Mouse (Mus musculus) testis, adult 2 months (tissue): ENCODE results near the gene Mettl16.

Source experiments
- CTCF ChIP-seq: fragments of 200-500 bp; IDR thresholded peaks from 2 replicates; pipeline ENCODE4 v1.5.1; 2012; ENCODE audit warnings: low read depth, mild to moderate bottlenecking, inconsistent platforms, low read length, moderate library complexity; ENCODE audit not compliant: control insufficient read depth, insufficient read depth, insufficient replicate concordance
- POLR2A ChIP-seq: fragments of 200-500 bp; IDR thresholded peaks from 2 replicates; pipeline ENCODE4 v1.6.1; 2012; ENCODE audit warnings: low read depth, mild to moderate bottlenecking, inconsistent platforms, low read length, moderate library complexity; ENCODE audit not compliant: control insufficient read depth

- TF ChIP-seq POLR2A (no peak), CTCF (peak; percentile 43; the same call in 1 of the 2 replicates)
Observed at GRCm38 (mm10) chr11:74845784-74846183, 75.2 kb downstream of the Mettl16 start.
